Mouse (Mus musculus): ENCODE measurements around the gene Cntn3.
A peak's percentile ranks its signal among the peaks of the same experiment; 100 is the strongest.

Gene Cntn3

DNA sequence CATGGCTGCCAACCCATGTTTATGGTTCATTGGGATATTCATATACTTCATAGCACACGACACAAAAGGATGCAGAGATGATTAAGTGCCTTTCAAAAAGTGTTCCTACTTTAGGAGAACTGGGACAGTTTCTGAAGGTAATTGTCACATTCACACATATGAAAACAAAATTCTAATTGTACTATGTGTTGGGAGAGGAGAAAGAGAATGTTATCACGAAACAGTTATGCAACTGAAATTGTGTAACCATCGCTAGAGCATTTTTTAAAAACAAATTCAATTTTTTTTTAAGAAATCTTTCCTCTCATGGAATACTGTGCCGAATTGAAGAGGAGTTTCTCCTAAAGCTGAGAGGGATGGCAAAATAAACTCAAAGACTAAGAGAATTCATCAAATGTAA, 134.5 kb downstream of the Cntn3 start:
- no peak for DNase-seq

DNA sequence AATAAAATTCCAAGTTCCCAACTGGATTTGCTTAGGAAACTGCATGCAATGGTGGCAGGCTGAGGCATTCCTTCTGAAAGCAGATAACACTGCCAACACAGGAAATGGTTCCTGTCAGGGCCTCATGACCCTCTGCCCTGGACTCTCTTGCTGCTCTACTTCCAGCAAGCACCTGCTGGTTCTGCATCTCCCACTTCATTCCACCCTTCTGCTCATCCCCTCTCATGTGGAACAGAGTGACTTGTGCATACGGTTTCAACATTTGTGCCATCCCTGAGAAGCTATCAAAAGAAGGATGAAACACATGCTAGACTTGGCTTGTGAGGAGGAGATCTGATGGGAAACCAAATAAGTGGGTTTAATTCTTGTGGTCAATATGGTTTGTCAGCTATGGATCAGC, 145.4 kb downstream of the Cntn3 start:
- no peak for DNase-seq

DNA sequence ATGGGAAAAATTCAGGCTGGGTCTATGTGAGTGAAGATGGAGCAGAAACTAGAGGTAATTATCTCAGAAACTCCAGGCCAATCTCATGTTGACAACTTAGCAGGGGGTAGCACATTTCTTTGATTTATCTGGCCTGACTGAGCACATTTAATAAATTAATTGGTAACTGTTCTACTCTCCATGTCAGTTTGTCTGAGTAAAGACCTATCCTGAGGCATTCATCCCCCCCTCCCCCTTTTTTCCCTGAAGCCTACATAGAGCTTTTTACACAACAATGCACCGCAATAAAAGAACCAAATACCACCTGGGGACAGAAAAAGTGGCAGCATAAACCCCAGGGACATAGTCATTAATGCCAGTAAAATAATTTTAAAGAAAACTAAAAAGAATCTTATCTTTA, 151.1 kb downstream of the Cntn3 start:
- DNase-seq, result no peak

DNA sequence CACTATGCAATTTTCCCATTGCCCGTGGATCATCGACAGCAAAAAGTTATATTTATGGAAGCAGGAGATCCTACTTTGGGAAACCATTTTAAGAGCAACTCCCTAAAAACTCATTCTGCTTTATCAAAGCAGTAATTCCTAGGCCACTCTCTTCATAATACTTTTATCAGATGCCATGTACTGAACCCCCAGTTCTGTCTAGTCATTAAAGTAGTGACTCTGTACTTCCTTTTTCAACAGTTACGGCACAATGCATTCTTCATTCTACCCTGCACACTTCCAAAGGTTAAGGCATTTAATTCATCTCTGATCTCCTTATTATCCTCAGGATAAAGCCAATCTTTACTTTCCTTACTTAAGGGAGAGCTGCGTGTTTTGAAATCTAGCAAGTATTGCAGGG, 184.3 kb downstream of the Cntn3 start:
- DNase-seq, result no peak

DNA sequence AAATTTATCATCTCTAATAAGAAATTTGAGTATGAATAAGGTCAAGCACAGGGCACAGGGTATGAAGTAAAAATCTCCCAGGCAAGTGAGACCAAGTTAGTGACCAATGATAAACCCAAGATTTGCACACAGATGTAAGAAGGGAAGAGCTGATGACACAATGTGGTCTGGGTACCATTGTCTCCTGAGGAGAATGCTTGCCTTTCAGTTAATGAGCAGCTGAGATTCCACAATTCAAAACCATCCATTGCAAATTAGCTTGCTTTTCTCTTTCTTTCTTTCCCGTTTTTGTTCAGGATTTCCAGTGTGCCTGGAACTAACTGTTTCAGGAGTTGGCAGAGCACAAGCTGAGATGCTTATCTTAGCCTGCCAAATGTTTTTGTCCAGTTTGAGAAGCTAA, 200.8 kb downstream of the Cntn3 start:
- no peak for DNase-seq

DNA sequence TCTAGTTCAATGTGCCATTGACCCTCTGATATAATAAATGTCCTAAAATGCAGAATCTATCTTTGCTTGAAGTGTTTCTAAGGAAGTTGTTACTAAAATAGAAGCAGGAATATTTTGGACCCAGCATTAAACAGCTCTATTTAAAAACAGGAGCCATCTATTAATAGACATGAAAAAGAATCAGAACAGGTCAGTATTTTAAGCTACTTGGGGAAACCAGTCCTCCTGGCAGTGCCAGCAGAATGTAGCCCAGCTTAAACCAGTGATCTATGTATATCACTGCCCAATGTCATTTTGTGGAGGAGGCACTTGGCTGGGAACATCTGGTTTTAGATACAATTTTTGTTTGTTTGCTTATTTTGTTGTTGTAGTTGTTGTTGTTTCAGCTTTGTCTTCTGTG, 209.0 kb downstream of the Cntn3 start:
- DNase-seq, result no peak

DNA sequence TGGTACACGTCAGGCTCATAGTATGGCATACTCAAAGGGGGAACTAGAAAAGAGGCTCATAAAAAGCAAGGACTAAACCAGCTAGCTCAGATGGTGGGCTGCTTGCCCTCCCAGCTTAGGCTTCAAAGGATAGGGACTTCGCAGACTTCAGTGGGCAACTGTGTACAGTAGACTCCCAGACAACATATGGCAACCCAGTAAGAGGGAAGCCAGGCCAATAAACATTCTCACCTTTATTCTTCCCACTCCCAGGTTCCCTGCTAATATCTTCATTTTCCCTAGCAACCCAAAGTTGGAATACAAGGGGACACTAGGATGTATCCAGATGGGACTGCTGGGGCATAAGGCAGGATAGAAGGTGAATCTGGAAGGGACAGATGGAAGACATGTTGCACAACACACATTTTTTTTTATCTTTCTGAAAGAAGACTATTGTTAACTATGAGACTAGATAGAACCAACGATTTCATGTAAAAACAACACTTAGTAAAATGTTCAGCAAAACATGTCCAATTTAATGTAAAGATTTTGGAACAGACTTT, 209.5 kb downstream of the Cntn3 start:
- no peak for DNase-seq

DNA sequence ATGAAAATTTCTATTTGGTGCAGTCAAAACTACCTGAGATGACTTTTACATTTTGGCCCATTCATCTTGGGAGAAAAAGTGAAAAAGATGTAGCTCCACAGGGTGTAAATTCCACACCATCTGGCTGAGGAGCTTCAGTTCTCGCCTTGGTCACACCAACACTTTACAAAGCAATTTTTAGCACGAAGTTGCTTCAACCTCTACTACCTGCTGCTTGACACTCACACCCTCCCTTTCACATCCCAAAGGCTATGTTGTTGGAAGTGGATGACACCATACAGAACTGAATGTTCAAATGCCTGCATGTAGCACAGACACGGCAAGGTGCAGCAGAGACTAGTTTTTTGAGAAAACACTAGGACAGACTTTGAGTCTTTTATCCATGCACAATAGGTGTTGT, 240.8 kb downstream of the Cntn3 start:
- DNase-seq, result no peak

DNA sequence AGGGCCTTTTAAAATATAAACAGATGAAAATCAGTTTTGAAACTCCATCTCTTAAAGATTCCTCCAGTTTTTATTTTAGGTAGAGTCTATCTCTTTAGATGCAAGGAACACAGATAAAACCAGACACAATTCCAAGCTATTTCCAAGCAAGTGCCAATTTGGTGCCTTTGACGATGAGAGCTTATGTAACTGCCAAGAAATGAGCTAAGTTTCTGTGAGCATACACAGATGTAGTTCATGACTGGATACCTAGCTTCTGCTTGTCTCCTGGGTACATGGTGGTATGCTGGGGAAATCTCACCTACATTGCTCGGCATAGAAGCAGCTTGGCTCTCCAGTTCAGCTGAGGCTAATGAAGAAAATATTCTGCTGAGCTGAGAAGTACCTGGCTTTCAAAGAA, 246.2 kb downstream of the Cntn3 start:
- DNase-seq, result no peak

DNA sequence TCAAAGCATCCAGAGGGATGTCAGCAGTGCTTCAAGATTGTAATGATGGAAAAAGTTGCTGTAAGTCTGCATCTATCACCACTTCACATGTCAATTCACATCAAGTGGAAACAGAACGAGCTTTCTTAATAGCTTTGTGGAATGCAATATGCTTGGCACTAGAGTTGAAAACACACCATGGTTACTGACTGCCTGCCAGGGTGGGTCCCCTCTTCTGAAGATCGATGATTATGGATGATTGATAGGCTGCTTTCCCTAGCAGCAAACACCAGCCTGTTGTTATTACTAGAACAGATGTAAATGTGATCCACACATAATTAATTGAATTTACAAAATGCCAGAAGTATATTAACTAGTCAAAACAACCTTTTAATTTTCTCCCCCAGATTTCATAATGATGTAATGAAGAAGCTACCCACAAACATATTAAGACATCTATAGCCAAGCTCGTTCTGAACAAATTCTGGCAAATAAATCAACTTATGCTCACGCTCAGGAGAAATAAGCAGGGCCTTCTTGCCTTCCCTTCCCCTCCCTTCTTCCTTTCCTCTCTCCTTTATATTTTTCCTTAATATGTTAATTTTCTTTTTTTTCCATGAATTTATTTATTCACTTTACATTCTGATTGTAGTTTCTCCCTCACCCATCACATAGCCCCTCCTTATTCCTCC, 250.2 kb downstream of the Cntn3 start:
- DNase-seq, result no peak

DNA sequence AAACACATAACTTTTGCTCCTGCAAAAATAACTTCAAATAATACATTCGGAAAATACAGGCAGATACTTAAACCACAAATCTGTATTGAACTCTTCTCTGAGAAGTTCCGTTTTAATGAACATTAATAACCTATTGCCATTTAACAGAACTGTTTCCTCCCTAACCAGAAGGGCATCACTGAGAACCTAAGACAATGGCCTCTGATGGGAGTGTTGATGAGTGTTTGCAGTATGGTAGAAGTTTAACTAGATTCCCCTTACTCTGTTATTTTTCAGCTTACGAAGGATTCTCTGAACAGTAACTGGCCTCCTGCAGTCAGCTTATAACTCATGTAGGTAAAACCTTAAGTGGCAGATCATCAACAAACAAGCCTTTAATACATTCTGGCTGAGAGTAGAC, 253.1 kb downstream of the Cntn3 start:
- DNase-seq, result no peak

DNA sequence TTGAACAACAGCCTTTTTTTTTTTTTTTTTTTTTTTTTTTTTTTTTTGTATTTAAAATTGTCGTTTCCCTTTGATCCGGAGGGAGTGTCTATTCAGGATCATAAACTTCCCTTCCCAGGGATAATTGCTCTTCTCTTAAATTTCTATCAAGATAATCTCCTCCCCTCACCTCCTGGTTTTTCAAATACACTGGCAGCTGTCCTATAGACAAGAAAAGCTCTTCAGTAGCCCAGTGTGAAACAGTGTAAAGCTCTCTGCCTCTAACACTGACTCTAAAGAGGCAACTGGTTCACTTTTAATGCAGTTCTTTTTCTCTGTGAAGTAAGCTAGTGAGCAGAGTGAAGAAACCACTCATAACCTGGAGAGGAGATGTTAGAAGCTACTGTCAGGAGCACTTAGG, 290.0 kb downstream of the Cntn3 start:
- no peak for DNase-seq

DNA sequence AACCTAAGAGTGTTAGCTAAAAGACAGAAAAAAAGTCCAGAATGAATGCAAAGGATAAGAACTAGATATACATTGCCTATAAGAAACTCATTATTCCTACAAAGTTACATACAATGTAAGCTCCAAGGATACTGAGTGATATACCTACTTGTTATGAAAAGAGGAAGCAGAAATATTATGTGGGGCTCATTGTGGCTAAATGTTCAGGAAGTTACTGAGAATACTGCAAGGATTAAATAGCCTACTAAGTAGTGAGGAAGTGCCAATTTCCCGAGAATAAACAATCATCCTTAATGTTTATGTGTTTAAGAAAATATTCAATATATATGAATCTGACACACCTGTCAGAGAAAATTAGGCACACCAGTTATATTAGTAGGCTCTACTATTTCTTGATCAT, 341.9 kb downstream of the Cntn3 start:
- DNase-seq, result no peak

DNA sequence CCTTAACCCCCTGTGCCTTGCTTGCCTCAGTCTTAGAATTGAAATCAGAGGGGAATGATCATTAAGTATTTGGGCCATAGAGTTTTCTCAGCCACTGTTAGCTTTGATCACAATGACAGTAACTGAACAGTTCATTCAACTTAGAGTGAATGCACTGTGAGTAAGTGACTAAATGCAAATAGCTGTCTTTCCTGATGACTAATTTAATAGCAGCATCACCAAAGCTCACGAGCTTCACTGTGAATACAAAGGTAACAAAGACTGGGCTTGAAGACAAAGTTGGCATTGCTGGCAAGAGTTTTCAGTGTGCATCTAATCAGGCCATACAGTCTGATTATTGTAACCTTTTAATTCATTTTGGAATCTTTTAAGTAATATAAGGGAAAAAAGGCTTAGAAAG, 386.6 kb downstream of the Cntn3 start:
- no peak for DNase-seq

DNA sequence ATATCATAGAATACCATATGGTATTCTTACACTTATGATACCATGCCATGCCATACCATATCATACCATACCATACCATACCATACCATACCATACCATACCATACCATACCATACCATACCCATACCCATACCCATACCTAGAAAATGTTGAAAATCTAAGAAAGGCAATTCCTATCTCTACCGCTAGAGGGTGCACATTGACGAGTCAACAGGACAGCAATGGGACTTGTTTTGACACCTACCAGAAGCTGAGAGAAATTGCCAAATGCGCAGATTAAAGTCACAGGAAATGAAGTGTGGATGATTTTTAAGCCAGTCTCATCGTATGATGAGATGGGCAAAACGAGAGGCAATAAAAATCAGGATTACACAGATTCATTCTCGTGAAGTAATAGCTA, 402.0 kb downstream of the Cntn3 start:
- DNase-seq, result peak; percentile 25

DNA sequence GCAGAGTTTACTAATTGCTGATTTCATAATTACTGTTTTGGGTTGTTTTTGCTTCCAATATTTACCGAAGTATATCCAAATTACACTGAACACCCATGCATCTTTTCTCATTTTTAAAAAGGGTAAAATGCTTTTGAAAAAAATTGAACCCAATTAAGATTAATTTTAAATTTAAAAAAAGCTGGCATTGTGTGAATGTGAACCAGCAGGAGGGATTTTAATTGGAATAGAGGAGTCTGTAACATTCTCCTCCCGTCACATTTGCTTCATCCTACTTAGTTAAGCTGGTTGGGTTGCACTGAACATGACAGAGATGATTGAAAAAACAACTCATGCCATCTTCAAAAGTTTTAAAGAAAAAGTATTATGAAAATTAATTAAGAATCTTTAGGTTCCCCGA, 411.7 kb downstream of the Cntn3 start:
- no peak for DNase-seq

DNA sequence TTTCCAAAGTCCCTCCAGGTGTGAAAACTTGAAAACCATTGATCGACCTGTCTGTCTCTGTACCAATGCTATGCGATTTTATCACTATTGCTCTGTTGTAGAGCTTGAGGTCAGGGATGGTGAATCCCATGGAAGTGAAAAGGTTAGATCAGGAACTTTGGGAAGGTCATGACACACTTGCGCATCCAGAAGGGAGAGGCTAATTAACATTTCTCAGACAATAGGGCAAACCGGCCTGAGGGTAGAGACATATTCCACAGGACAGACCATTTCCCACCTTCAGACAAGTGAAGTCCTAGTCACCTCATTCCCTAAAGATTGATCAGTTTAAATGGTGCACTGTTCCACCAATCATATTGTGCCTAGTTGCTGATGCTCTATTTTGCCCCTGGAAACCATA, 451.2 kb downstream of the Cntn3 start:
- DNase-seq, result no peak

DNA sequence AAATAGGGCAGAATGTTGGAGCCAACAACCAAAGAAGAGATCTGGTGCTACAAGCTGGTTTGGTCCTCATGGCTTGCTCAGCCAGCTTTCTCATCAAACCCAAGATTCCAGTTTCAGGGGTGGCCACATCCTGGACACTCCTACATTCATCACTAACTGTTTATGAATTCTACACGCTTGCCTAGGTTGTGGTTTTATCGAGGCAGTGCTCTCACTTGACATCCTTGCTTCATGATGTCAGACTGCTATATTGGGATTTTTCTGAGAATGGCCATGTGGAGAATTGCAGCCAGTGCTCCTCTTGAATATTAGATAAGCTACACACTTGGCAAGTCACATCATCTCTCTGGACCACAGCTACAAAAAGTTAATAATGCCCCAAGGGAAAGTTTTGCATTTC, 452.9 kb downstream of the Cntn3 start:
- no peak for DNase-seq

DNA sequence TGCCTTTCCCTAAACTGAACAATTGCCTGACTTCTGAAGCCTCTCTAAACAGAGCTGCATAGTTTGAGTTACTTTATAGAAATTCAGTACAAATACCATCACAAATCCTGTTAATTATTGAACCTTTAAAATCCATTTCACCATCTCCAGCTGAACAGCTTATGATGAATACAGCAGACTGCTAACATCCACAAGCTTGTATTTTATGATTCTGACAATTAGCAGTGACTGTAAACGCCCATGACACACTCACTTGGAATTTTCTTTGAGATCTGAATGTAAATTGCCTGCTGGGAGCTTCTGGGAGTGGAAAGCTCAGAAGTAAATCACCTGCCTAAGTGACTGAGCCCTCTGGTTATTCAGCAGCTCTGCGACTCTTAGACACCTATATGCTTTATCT, 459.3 kb downstream of the Cntn3 start:
- no peak for DNase-seq
